Mouse (Mus musculus) layer of hippocampus, postnatal 10 days (tissue): ENCODE measurements around the gene Gm20696. TPM values are rescaled to one million over a fixed set of nuclear protein-coding genes. Genes with fewer than 3 reads are reported as not detected.

Experiments used
- DNase-seq, 2 experiments: peaks; one replicate each; pipeline ENCODE4 v3.0.0; 2021; ENCODE audit warnings: low spot score in 2 of 2
- total RNA-seq, 2 experiments: library from RNA; stranded (reverse); gene quantifications; 2 replicates each; pipeline ENCODE4 v1.2.3; 2021

Gene Gm20696
- total RNA-seq, 2 experiments from 2014 or later = 7.1 to 8.8 TPM

- no peak for DNase-seq
These were observed 264.8 kb downstream of the Gm20696 start for GRCm38 (mm10) chr6:99401801-99402200.

GRCm38 (mm10) chr6:99401211-99401610 is 265.4 kb downstream of the Gm20696 start:
- DNase-seq = no peak

DNA sequence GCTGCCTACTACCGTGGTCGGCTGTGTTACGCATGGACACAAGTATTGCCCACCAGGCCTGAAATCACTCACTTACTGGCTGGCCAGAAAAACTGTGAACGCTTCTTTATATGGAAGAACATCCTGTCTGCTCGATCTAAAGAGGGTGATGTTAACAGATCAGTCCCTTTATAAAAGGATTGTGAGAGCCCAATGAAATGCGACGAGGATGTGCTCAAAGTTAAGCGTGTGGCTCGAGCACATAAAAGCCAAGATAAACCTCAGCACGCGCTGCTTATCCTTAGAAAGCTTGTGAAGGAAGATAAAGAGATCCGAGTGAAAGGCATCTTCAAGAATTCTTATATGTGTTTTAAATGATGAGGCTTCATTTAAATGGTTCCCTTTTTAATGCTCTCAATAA is 270.9 kb downstream of the Gm20696 start:
- DNase-seq = no peak

- DNase-seq = no peak
These were observed 271.8 kb downstream of the Gm20696 start for GRCm38 (mm10) chr6:99394801-99395200.

- no peak for DNase-seq
These were observed 274.1 kb downstream of the Gm20696 start for GRCm38 (mm10) chr6:99392484-99392883.

- DNase-seq = no peak
These were observed 277.6 kb downstream of the Gm20696 start for GRCm38 (mm10) chr6:99388741-99389675.

GRCm38 (mm10) chr6:99388023-99388422 is 278.6 kb downstream of the Gm20696 start:
- no peak for DNase-seq

DNA sequence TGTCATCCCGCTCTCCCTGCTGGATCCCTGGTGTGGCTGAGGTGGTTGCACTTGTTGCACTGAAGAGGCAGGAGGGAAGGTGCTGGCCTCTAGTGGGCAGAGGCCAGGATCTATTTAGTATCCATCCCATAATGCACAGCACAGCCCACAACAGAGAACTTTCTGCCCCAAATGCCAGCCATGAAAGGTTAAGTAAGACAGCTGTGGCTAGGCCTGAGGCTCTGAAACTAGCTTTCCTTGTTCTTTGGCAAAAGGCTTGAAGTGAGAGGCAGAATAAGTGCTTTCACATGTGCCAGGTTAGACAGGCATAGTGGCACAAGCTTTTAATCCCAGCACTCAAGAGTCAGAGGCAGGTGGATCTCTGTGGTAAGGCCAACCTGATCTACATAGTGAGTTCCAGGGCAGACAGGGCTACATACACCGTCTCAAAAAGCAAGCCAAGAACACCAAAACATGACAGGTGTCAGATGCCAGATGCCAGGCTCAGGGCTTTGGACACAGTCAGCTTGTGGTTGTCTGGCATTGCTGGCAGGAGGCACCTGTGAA is 281.5 kb downstream of the Gm20696 start:
- DNase-seq = no peak

- DNase-seq = no peak
These were observed 282.6 kb downstream of the Gm20696 start for GRCm38 (mm10) chr6:99383846-99384472.

DNA sequence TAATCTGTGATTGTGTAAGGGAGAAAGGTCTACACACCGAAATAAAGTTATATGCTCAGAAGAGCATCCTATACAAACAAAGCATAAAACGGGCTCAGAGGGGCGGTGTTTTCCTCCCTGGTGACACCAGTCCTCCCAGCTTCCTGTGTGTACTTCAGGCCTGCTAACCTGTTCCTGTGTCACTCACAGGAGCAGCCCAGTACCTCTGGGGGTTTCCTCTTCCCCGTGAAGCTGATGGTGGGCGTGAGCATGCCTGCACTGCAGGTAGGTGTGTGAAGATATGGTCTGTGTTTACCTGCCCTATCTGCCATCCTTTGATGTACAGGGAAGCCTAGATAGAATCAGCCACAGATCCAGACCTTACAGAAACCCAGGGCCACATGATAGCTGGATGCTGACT is 286.5 kb downstream of the Gm20696 start:
- DNase-seq = no peak

DNA sequence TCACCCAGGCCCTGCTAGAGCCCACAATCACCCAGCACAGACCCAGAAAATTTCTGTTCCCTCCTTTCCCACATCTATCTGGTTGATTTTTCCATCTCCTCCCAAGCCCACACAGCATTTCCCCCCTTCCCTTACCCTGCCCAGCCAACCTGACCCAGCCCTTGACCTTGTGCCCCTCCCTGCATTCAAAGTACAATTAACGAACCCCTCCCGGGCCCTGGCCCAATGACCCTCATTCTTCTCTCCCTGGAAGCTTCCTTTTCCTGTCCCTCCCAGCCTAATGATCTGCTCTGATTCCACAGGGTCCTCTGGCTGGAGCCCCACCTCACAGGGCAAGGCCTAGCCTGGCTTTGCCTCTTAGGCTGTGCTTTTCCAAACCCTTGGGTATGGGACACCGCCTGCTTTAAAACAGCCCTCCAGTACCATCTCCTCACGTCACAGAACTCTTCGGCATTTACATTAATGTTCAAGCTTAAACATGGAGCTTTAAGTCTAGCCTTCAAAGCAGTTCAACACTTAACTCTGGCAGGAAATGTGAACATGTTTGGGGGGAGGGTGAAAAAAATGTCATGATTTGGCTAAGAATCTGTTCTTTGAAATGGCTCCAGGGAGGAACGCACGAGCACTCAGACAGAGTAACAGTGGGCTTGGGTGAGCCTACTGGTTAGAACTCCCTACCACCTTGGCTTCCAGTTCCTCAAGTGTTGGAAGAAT is 287.4 kb downstream of the Gm20696 start:
- DNase-seq = no peak

DNA sequence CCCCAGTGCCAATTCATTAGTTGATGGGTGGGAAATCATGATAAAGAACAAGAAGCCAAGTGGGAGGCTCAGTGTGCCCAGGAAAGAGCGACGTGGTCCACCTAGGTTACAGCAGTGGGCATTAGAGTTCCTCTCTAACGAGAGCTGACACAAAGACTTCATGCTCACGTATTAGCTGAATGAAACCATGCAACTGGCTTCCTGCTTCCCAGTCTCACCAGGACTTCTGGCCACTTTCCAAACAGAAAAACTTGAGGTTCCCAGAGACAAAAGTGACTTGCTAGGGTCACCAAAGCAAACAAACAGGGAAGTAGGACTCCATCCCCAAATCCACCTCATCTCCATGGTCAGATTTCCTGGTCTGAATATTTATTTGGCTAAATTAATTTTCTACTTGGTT is 288.9 kb downstream of the Gm20696 start:
- no peak for DNase-seq

GRCm38 (mm10) chr6:99377131-99377530 is 289.5 kb downstream of the Gm20696 start:
- no peak for DNase-seq

GRCm38 (mm10) chr6:99376721-99377120 is 289.9 kb downstream of the Gm20696 start:
- no peak for DNase-seq

DNA sequence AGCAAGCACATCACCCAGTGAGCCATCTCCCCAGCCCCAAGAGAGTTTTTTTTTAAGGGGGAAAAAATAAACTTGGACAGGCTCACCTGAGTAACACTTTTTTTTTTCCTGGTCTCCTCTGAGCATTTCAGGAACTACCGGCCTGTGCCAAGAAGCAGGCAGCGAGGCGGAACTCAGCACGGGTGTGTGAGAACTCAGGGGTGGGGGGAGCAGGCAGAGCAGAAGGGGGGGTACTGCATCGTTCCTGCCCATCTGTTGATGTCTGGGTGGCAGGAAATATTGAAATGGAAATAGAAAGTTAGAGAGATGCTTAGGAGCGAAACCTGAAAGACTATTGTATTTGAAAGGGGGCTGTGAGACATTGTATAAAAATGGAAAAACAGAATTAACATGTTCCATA is 290.7 kb downstream of the Gm20696 start:
- no peak for DNase-seq

DNA sequence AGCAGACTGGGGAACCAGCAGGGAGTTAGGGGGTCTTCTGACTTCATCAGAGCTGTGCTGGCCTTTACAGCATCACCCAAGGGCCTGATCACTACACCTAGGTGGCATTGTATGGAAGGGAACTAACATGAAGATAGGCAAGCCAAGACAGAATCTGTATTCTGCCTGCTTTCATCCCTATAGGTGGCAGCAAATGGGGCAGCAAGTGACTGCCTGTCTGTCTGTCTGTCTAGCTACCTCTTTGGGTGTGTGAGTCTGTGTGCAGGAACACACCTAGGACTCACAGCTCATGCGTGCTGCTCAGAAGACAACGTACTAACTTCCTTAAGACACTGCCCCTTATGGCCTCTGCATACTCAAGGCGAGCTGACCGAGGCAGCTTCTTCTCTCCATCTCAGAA is 291.2 kb downstream of the Gm20696 start:
- no peak for DNase-seq

- DNase-seq = no peak
These were observed 291.9 kb downstream of the Gm20696 start for GRCm38 (mm10) chr6:99374448-99375271.

- no peak for DNase-seq
These were observed 294.2 kb downstream of the Gm20696 start for GRCm38 (mm10) chr6:99372427-99372826.

DNA sequence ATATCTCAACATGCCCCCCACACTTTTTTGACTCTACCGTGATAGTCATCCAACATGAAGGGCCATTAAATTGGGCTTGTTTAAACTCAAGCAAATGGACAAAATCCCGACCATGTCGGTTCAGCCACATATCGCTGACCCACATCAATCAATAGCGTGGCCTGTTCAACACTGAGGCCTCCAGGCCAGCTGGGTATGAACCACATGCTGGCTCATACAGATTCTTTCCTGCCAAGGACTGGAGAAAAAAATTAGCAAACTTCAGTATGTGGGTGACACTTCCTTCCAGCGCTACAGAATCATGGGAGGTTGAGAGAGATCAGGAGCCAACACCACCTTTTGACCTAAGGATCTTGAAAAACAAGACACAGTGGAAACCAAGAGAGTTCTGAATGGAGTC is 294.6 kb downstream of the Gm20696 start:
- DNase-seq = no peak

GRCm38 (mm10) chr6:99369931-99370330 is 296.7 kb downstream of the Gm20696 start:
- no peak for DNase-seq

GRCm38 (mm10) chr6:99369156-99369555 is 297.4 kb downstream of the Gm20696 start:
- DNase-seq = no peak
